ENCODE assay signal across 19 mouse cellular contexts in the genomic region with DNA sequence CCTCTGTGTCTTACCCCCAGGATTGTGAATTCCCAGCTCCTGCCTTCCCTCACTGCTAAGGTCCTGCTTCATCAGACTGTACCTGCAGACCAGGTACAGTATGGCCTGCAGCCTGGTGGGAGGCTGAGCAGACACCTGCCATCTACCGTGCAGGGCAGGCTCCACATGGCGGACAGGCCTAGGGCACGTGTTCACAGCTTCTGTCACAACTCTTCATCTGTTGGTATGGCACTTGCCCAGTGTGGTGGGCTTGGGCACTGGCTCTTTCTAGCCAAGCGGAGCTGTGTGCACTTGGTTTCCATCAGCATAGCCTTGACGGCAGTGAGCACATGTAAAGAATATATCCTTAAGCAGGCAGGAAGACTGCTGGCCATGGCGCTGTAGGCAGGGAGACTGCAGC. TPM values are rescaled to one million over a fixed set of nuclear protein-coding genes. Genes with fewer than 3 reads are reported as not detected.
"Had no signal": no experiment of that assay in that cellular context is flagged by ENCODE, and none has a peak within 500 bp of the region (broad histone marks: within the 10 kb centered on the region; RNA-seq: fewer than 3 reads in every experiment).

No protein-coding gene starts in this region.

- H3K9me3 ChIP-seq: neural tube, embryonic 15.5 days; stomach, embryonic 15.5 days had no signal

- DNase-seq: retina, postnatal 1 day; right cerebral cortex, adult 18-20 months; right cerebral cortex, postnatal 14 days; right cerebral cortex, postnatal 25 days; right cerebral cortex, postnatal 4 days; spleen, adult 18-20 months; thymus, adult 18-20 months; thymus, adult 2 months; thymus, postnatal 14 days; thymus, postnatal 25 days; thymus, postnatal 36 days; thymus, postnatal 4 days had no signal

- H3K27ac ChIP-seq: neural tube, embryonic 15.5 days; stomach, embryonic 15.5 days; stomach, postnatal 0 days had no signal

- H3K4me1 ChIP-seq: stomach, embryonic 15.5 days had no signal

- H3K4me3 ChIP-seq: neural tube, embryonic 15.5 days; stomach, embryonic 15.5 days had no signal

- H3K27me3 ChIP-seq: neural tube, embryonic 15.5 days; stomach, embryonic 15.5 days had no signal

RNA-seq across cellular contexts. Expression of a gene that starts 11.0 kb away (rescaled TPM):
- total RNA-seq: neutrophil, adult 5-6 weeks had no signal
- polyA plus RNA-seq: small intestine, adult 2 months; spleen, adult 2 months; thymus, adult 2 months; urinary bladder, adult 2 months had no signal

RNA-seq across cellular contexts. Expression of a gene that starts 27.8 kb away (rescaled TPM):
- total RNA-seq: neutrophil, adult 5-6 weeks had no signal
